Mouse (Mus musculus) intestine, embryonic 15.5 days (tissue): ENCODE measurements around the gene Cdk14. TPM values are rescaled to one million over a fixed set of nuclear protein-coding genes. Genes with fewer than 3 reads are reported as not detected.

Experiments
- ATAC-seq: fragments of 200-750 bp; cut with Nextera tagmentation; 2 replicates; pipeline ENCODE4 v1.8.0; 2017; ENCODE audit warnings: moderate TSS enrichment, moderate library complexity
- H3K27ac ChIP-seq: fragments of 300-500 bp; sonication (generic); 2 replicates; pipeline ENCODE4 v1.5.1; 2015; ENCODE audit warnings: mild to moderate bottlenecking, inconsistent platforms
- H3K27me3 ChIP-seq: fragments of 300-500 bp; sonication (generic); replicated peaks from 2 replicates; pipeline ENCODE4 v1.6.1; 2015; ENCODE audit warnings: inconsistent platforms
- H3K36me3 ChIP-seq: fragments of 300-500 bp; sonication (generic); 2 replicates; pipeline ENCODE4 v1.6.1; 2015; ENCODE audit warnings: inconsistent platforms
- H3K4me1 ChIP-seq: fragments of 300-500 bp; sonication (generic); replicated peaks from 2 replicates; pipeline ENCODE4 v1.6.1; 2015; ENCODE audit warnings: inconsistent platforms
- H3K4me2 ChIP-seq: fragments of 300-500 bp; sonication (generic); replicated peaks from 2 replicates; pipeline ENCODE4 v1.6.1; 2015; ENCODE audit warnings: mild to moderate bottlenecking, inconsistent platforms
- H3K4me3 ChIP-seq: fragments of 300-500 bp; sonication (generic); replicated peaks from 2 replicates; pipeline ENCODE4 v1.5.1; 2015; ENCODE audit warnings: inconsistent platforms
- H3K9ac ChIP-seq: fragments of 300-500 bp; sonication (generic); 2 replicates; pipeline ENCODE4 v1.6.1; 2015; ENCODE audit warnings: inconsistent platforms
- H3K9me3 ChIP-seq: fragments of 300-500 bp; sonication (generic); 2 replicates; pipeline ENCODE4 v1.6.1; 2016; ENCODE audit warnings: inconsistent platforms
- WGBS: fragments of 180-500 bp; shearing (Covaris S2); methylation state at CpG from one replicate; pipeline ENCODE4 v1.1.7; 2015; 5-methylcytosine and 5-hydroxymethylcytosine counted together
- polyA plus RNA-seq: library from polyadenylated mRNA; unstranded; fragments of >200 nt; fragmentation: Nextera tagmentation; extraction: Ambion mirVana; gene quantifications from 2 replicates; pipeline ENCODE4 v1.2.1, GENCODE M21; 2015

The Cdk14 gene
- polyA plus RNA-seq, 1 experiment from 2014 or later = 16.6 TPM

- no peaks in the 10 kb centered on the region for H3K4me1 ChIP-seq
- no peaks in the 10 kb centered on the region for H3K9me3 ChIP-seq
- H3K36me3 ChIP-seq = no peaks in the 10 kb centered on the region
- WGBS = 31% methylated on average over 1 of the region's 1 CpGs
- no peak overlapping the region for H3K27ac ChIP-seq
- peak; percentile 59; the same call in 1 of the 2 replicates for ATAC-seq
- no peak overlapping the region for H3K4me2 ChIP-seq
- no peak overlapping the region for H3K9ac ChIP-seq
- H3K4me3 ChIP-seq = no peak overlapping the region
- H3K27me3 ChIP-seq = no peaks in the 10 kb centered on the region
These were observed 119.8 kb downstream of the Cdk14 start for GRCm38 (mm10) chr5:5300290-5300689.

GRCm38 (mm10) chr5:5297222-5297621 lies 122.9 kb downstream of the Cdk14 start:
- WGBS = 77% methylated on average over 7 of the region's 7 CpGs
- no peak overlapping the region for H3K4me2 ChIP-seq
- no peak overlapping the region for H3K4me3 ChIP-seq
- H3K36me3 ChIP-seq = no peaks in the 10 kb centered on the region
- no peaks in the 10 kb centered on the region for H3K9me3 ChIP-seq
- H3K27ac ChIP-seq = no peak overlapping the region
- ATAC-seq = no peak
- no peak overlapping the region for H3K9ac ChIP-seq
- no peaks in the 10 kb centered on the region for H3K4me1 ChIP-seq
- no peaks in the 10 kb centered on the region for H3K27me3 ChIP-seq

- no peaks in the 10 kb centered on the region for H3K27me3 ChIP-seq
- H3K9me3 ChIP-seq = no peaks in the 10 kb centered on the region
- no peak overlapping the region for H3K27ac ChIP-seq
- no peaks in the 10 kb centered on the region for H3K4me1 ChIP-seq
- H3K36me3 ChIP-seq = no peaks in the 10 kb centered on the region
- no peak overlapping the region for H3K9ac ChIP-seq
- ATAC-seq = no peak
- no peak overlapping the region for H3K4me2 ChIP-seq
- H3K4me3 ChIP-seq = no peak overlapping the region
These were observed 123.3 kb downstream of the Cdk14 start for GRCm38 (mm10) chr5:5296773-5297172.

GRCm38 (mm10) chr5:5292830-5293542 lies 127.1 kb downstream of the Cdk14 start:
- H3K36me3 ChIP-seq = no peaks in the 10 kb centered on the region
- H3K4me2 ChIP-seq = no peak overlapping the region
- ATAC-seq = peak; percentile 34; the same call in 1 of the 2 replicates
- H3K27ac ChIP-seq = no peak overlapping the region
- WGBS = 68% methylated on average over 8 of the region's 8 CpGs
- no peaks in the 10 kb centered on the region for H3K27me3 ChIP-seq
- no peak overlapping the region for H3K9ac ChIP-seq
- no peaks in the 10 kb centered on the region for H3K9me3 ChIP-seq
- H3K4me1 ChIP-seq = no peaks in the 10 kb centered on the region
- no peak overlapping the region for H3K4me3 ChIP-seq

GRCm38 (mm10) chr5:5291321-5291991 lies 128.7 kb downstream of the Cdk14 start:
- Histone ChIP-seq H3K27ac (no peak overlapping the region), H3K4me2 (no peak overlapping the region), H3K4me1 (no peaks in the 10 kb centered on the region), H3K27me3 (no peaks in the 10 kb centered on the region), H3K36me3 (no peaks in the 10 kb centered on the region), H3K9ac (no peak overlapping the region), H3K9me3 (no peaks in the 10 kb centered on the region), H3K4me3 (no peak overlapping the region)
- no peak for ATAC-seq
- 61% methylated on average over 6 of the region's 6 CpGs for WGBS

GRCm38 (mm10) chr5:5290714-5291113 lies 129.4 kb downstream of the Cdk14 start:
- peak; percentile 52 for ATAC-seq
- H3K9me3 ChIP-seq = no peaks in the 10 kb centered on the region
- whole genome bisulfite sequencing = 69% methylated on average over 4 of the region's 4 CpGs

GRCm38 (mm10) chr5:5285876-5286275 lies 134.2 kb downstream of the Cdk14 start:
- H3K4me1 ChIP-seq = no peaks in the 10 kb centered on the region
- no peaks in the 10 kb centered on the region for H3K9me3 ChIP-seq
- 61% methylated on average over 3 of the region's 3 CpGs for whole genome bisulfite sequencing
- H3K9ac ChIP-seq = no peak overlapping the region
- no peaks in the 10 kb centered on the region for H3K36me3 ChIP-seq
- H3K4me3 ChIP-seq = no peak overlapping the region
- no peaks in the 10 kb centered on the region for H3K27me3 ChIP-seq
- 0 out of 2 replicates have a peak, but pooled peaks have one; percentile 34 for ATAC-seq
- no peak overlapping the region for H3K27ac ChIP-seq
- no peak overlapping the region for H3K4me2 ChIP-seq

More at GRCm38 (mm10) chr5:5290714-5291113, 129.4 kb downstream of the Cdk14 start:
- Histone ChIP-seq H3K4me2 (no peak overlapping the region), H3K27ac (no peak overlapping the region), H3K27me3 (no peaks in the 10 kb centered on the region), H3K4me1 (no peaks in the 10 kb centered on the region), H3K4me3 (no peak overlapping the region), H3K9ac (no peak overlapping the region), H3K36me3 (no peaks in the 10 kb centered on the region)

GRCm38 (mm10) chr5:5284531-5284930 lies 135.6 kb downstream of the Cdk14 start:
- no peak overlapping the region for H3K4me3 ChIP-seq
- H3K9me3 ChIP-seq = no peaks in the 10 kb centered on the region
- H3K4me2 ChIP-seq = no peak overlapping the region
- H3K4me1 ChIP-seq = no peaks in the 10 kb centered on the region
- WGBS = 83% methylated on average over 5 of the region's 5 CpGs
- H3K27me3 ChIP-seq = no peaks in the 10 kb centered on the region
- no peak overlapping the region for H3K27ac ChIP-seq
- no peak for ATAC-seq
- no peak overlapping the region for H3K9ac ChIP-seq
- no peaks in the 10 kb centered on the region for H3K36me3 ChIP-seq

- Histone ChIP-seq H3K9ac (no peak overlapping the region), H3K4me3 (no peak overlapping the region), H3K4me2 (no peak overlapping the region), H3K9me3 (no peaks in the 10 kb centered on the region), H3K27me3 (no peaks in the 10 kb centered on the region), H3K36me3 (no peaks in the 10 kb centered on the region), H3K4me1 (no peaks in the 10 kb centered on the region), H3K27ac (peak overlapping the region; percentile 11; the same call in 1 of the 2 replicates)
- peak; percentile 87 for ATAC-seq
- 52% methylated on average over 6 of the region's 6 CpGs for WGBS
These were observed 136.2 kb downstream of the Cdk14 start for GRCm38 (mm10) chr5:5283756-5284430.

GRCm38 (mm10) chr5:5282425-5282824 lies 137.7 kb downstream of the Cdk14 start:
- Histone ChIP-seq H3K36me3 (no peaks in the 10 kb centered on the region), H3K9me3 (no peaks in the 10 kb centered on the region), H3K27me3 (no peaks in the 10 kb centered on the region), H3K9ac (no peak overlapping the region), H3K4me2 (no peak overlapping the region), H3K4me3 (no peak overlapping the region), H3K4me1 (no peaks in the 10 kb centered on the region), H3K27ac (no peak overlapping the region)
- 79% methylated on average over 5 of the region's 5 CpGs for WGBS
- no peak for ATAC-seq

GRCm38 (mm10) chr5:5275321-5275720 lies 144.8 kb downstream of the Cdk14 start:
- no peak overlapping the region for H3K27ac ChIP-seq
- WGBS = 62% methylated on average over 2 of the region's 2 CpGs
- no peaks in the 10 kb centered on the region for H3K9me3 ChIP-seq
- no peaks in the 10 kb centered on the region for H3K27me3 ChIP-seq
- H3K4me3 ChIP-seq = no peak overlapping the region
- H3K9ac ChIP-seq = no peak overlapping the region
- no peak overlapping the region for H3K4me2 ChIP-seq
- H3K4me1 ChIP-seq = no peaks in the 10 kb centered on the region
- no peaks in the 10 kb centered on the region for H3K36me3 ChIP-seq
- ATAC-seq = no peak

GRCm38 (mm10) chr5:5274318-5274717 lies 145.8 kb downstream of the Cdk14 start:
- 67% methylated on average over 6 of the region's 6 CpGs for WGBS
- no peak for ATAC-seq
- Histone ChIP-seq H3K4me2 (no peak overlapping the region), H3K36me3 (no peaks in the 10 kb centered on the region), H3K4me3 (no peak overlapping the region), H3K27ac (no peak overlapping the region), H3K9me3 (no peaks in the 10 kb centered on the region), H3K4me1 (no peaks in the 10 kb centered on the region), H3K27me3 (no peaks in the 10 kb centered on the region), H3K9ac (no peak overlapping the region)
